Mouse (Mus musculus) bone marrow macrophage, adult 2 months (primary cell): Measurements from ENCODE around the gene Ssna1. TPM values are rescaled to one million over a fixed set of nuclear protein-coding genes. Genes with fewer than 3 reads are reported as not detected.

Source experiments
- H3K27ac ChIP-seq: 2 replicates; pipeline ENCODE4 v1.5.1; 2012; ENCODE audit warnings: low read depth, low read length; ENCODE audit not compliant: insufficient read depth
- H3K4me1 ChIP-seq: 2 replicates; pipeline ENCODE4 v1.6.1; 2012; ENCODE audit warnings: low read length; ENCODE audit not compliant: control insufficient read depth, insufficient read depth
- H3K4me3 ChIP-seq: 2 replicates; pipeline ENCODE4 v1.5.1; 2012; ENCODE audit warnings: mild to moderate bottlenecking, low read length, moderate library complexity; ENCODE audit not compliant: insufficient read depth
- CTCF ChIP-seq: IDR thresholded peaks from 2 replicates; pipeline ENCODE4 v1.5.1; 2012; ENCODE audit warnings: low read depth, mild to moderate bottlenecking, low read length, moderate library complexity
- POLR2A ChIP-seq: IDR thresholded peaks from 2 replicates; pipeline ENCODE4 v1.6.1; 2012; ENCODE audit warnings: mild to moderate bottlenecking, low read depth, low read length, borderline replicate concordance
- polyA plus RNA-seq: library from polyadenylated mRNA; stranded (reverse); fragments of >200 nt; gene quantifications from 2 replicates; pipeline ENCODE4 v1.2.4, GENCODE M21; 2012; ENCODE audit not compliant: missing spikeins, insufficient read depth, insufficient read length

Ssna1 gene
- polyA plus RNA-seq, 1 experiment = 59.7 TPM

GRCm38 (mm10) chr2:25233421-25233820 lies 38.8 kb downstream of the Ssna1 start:
- Histone ChIP-seq H3K4me3 (no peak overlapping the region), H3K27ac (no peak overlapping the region), H3K4me1 (peaks cover 3% of the 10 kb centered on the region)
- TF ChIP-seq POLR2A (no peak), CTCF (no peak)

- H3K27ac ChIP-seq = no peak overlapping the region
- no peak for TF ChIP-seq POLR2A
- no peak for TF ChIP-seq CTCF
- H3K4me3 ChIP-seq = no peak overlapping the region
- H3K4me1 ChIP-seq = peaks cover 3% of the 10 kb centered on the region
Measured at GRCm38 (mm10) chr2:25231038-25231437, 41.2 kb downstream of the Ssna1 start.

GRCm38 (mm10) chr2:25230581-25230980 lies 41.7 kb downstream of the Ssna1 start:
- no peak overlapping the region for H3K4me3 ChIP-seq
- H3K4me1 ChIP-seq = peaks cover 7% of the 10 kb centered on the region
- TF ChIP-seq POLR2A = no peak
- no peak for TF ChIP-seq CTCF
- H3K27ac ChIP-seq = no peak overlapping the region

GRCm38 (mm10) chr2:25229582-25229981 lies 42.7 kb downstream of the Ssna1 start:
- H3K27ac ChIP-seq = no peak overlapping the region
- peaks cover 9% of the 10 kb centered on the region for H3K4me1 ChIP-seq
- TF ChIP-seq CTCF (no peak), POLR2A (no peak)
- H3K4me3 ChIP-seq = no peak overlapping the region

GRCm38 (mm10) chr2:25228995-25229530 lies 43.2 kb downstream of the Ssna1 start:
- no peak for TF ChIP-seq POLR2A
- TF ChIP-seq CTCF = no peak
- Histone ChIP-seq H3K27ac (no peak overlapping the region), H3K4me3 (no peak overlapping the region), H3K4me1 (peaks cover 9% of the 10 kb centered on the region)

DNA sequence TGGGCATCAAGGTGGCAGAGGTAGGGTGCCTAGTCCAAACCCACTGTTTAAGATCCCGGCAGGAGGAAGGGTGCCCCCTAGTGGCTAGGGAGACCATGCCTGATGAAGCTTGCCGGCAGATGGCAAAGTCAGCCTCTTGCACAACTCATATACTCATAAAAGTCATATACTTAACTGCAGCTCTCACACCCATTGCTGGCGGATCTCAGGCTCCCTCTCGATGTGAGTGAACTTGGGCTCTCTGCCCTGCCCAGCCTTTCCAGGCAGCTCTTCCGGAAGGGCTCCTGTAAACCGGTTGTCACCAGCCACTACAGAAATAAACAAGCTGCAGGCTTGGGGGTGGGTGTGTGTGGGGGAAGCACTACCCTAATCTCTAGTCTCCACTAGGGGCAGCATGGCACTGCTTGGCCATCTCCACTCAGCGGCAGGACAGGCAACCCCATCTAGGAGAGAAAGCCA lies 43.8 kb downstream of the Ssna1 start:
- TF ChIP-seq CTCF = peak; percentile 83
- no peak for TF ChIP-seq POLR2A
- Histone ChIP-seq H3K4me3 (peak overlapping the region; percentile 45), H3K27ac (peak overlapping the region; percentile 49), H3K4me1 (peaks cover 9% of the 10 kb centered on the region)

DNA sequence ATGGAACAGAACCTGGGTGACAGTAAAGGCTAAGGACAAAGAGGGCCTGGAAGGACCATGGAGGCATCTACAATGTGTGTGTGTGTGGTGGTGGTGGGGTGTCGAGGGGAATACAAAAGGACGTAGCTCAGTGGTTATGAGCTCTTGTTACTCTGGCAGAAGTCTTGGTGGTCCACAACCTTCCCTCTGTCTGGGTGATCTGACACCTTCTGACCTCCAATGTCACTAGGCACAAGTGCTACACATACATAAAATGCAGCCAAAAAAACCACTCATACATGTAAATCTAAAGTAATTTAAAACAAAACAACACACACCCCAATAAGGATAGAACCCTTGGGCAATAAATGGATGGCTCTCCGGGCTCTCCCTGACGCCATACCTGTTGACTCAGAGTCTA lies 44.8 kb downstream of the Ssna1 start:
- Histone ChIP-seq H3K27ac (no peak overlapping the region), H3K4me3 (no peak overlapping the region), H3K4me1 (peaks cover 13% of the 10 kb centered on the region)
- TF ChIP-seq POLR2A = no peak
- TF ChIP-seq CTCF = no peak

- Histone ChIP-seq H3K4me1 (peaks cover 13% of the 10 kb centered on the region), H3K4me3 (no peak overlapping the region), H3K27ac (no peak overlapping the region)
- TF ChIP-seq POLR2A = no peak
- no peak for TF ChIP-seq CTCF
Measured at GRCm38 (mm10) chr2:25226864-25227263, 45.4 kb downstream of the Ssna1 start.

- Histone ChIP-seq H3K4me1 (peaks cover 13% of the 10 kb centered on the region), H3K27ac (peak overlapping the region; percentile 69), H3K4me3 (peak overlapping the region; percentile 57)
- TF ChIP-seq POLR2A (no peak), CTCF (no peak)
Measured at GRCm38 (mm10) chr2:25225811-25226379, 46.3 kb downstream of the Ssna1 start.

DNA sequence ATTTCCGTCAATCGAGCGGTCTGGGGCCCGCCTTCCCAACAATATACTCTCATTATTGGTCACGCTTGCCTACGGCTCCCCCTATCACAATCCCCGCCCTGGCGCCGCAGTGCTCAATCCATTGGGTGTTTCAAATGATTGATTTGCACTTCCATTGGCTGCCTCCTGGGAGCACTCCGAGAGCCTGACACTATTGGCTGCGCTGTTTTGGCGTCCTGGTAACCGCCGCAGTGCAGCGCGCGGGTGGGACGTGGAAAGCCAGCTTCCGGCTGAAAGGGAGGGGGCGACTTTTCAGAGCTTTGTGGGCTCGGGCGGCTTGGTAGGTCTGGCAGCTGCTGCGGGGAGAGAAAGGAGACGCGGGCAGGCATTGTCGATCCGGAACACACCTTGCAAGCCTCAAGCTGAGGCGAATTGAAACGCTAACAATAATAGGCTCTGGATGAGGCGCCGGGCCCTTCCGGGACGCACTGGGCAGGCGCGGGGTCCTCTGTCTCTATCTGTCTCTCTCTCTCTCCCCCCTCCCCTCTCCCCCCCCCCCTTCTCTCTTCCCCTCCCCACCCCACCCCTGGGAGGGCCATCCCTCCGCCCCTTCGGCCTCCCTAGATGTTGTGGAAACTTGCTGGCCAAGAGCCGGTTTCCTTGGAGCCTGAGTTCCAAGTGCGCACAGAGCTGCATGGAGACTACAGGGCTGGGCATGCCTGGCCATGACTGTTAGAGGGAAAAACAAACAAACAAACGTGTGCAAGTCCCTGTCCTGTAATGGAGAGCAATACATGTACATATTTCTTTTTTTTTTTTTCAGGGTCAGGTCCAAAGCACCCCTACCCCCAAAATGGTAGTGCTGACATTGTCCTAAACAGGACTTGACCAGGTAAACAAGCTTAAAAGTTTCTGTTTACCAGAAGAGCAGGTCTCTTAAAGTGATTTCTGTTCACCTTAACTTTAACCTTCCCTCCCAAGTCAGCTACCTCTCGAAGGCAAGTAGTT lies 47.2 kb downstream of the Ssna1 start:
- H3K4me3 ChIP-seq = peak overlapping the region; percentile 75
- TF ChIP-seq POLR2A (no peak), CTCF (no peak)
- H3K27ac ChIP-seq = peak overlapping the region; percentile 93
- peaks cover 13% of the 10 kb centered on the region for H3K4me1 ChIP-seq
